Mouse (Mus musculus) cerebellum, postnatal 36 days (tissue): Measurements from ENCODE around the gene E2f1.

ENCODE experiments used
- DNase-seq, 2 experiments: peaks; one replicate each; pipeline ENCODE4 v3.0.0; 2021 to 2022; ENCODE audit warnings: mixed read lengths in 2 of 2

The E2f1 gene

DNA sequence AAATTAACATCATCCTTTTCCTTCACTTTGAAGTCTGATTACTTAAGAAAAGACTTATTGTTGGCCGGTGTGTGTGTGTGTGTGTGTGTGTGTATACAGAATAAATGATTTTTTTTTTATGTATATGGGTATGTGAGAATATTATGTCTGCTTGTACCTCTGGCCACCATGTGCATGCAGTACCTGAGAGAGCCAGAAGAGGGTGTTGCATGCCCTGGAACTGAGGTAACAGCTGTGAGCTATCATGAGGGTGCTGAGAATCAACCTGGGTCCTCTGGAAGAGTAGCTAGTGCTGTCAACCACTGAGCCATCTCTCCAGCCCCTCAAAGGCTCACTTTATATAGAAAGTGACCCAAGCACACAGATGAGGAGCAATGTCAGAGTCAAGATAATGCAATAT lies 11.7 kb upstream of the E2f1 start:
- no peak for DNase-seq

DNA sequence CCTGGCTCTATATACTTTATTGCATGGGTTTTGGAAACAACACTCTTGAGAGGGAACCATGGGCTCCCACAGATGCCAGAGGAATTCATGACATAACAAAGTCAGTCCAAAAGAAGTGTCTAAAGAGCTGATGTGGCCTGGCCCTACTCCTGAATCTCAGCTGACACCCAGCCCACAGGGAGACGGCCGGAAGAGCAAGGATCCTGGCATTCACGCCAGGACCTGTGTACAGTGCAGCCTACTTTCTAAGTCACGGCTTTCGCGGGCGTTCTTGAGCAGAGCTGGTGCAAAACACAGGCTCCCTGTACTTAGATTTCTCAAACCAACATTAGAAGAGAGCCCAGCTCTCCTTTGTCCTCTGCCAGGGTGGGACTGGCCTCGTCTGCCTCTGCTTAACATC lies 10.9 kb upstream of the E2f1 start:
- DNase-seq, result no peak

DNA sequence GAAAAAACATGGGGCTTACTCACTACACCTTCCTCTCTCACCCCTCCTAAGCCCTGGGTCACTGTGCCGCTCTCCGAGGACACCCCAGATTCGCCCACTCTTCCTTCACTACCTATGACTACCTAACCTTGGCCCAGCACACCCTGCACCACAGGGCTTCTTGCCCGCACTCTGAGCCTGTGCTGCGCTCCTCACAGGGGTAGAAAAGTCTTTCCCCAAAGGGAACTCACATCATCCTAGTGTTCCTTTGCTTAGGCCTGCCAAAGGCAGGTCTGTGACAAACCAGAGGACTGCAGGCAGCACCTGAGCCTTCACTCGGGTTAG lies 8.0 kb upstream of the E2f1 start:
- DNase-seq, result no peak

DNA sequence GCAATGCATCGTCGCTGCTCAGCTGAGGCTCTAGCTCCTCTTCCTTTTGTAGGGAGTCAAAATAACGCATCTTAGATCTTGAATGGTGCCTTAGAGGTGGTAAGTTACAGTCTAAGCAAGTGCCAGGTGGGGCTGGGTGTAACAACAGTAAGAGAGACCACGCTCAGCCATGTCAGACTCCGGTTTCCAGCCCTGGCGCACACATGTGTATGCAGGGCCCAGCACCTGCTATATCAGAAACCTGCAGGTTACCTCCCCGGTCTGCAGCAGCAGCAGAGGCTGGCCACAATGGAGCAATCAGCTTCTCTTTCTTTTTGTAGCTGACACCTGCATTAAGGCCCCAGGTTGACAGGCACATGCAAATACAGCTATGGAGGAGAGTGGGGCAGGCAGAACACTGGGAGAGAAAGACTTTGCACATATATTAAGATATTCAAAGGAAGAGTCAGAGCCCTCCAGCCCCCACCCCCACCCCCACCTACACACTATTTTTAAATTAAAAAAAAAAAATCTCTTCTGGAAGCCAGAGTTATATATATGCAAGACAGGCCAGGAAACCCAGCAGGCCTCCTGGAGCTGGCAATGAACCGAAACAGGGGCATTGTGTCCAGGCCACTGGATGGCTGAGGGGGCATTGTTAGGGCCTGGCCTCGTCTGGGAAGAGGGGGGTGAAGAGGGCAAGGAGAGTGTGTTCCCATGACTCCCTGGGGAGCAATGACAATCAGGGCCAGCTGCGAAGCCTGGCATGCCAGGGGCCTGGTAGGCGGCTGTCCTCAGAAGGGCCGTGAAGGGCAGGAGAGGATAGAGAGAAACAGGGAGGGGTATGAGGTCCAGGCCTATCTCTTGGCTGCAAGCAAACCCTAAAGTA lies 7.4 kb upstream of the E2f1 start:
- DNase-seq, result no peak

GRCm38 (mm10) chr2:154574271-154574670 lies 4.6 kb upstream of the E2f1 start:
- no peak for DNase-seq

GRCm38 (mm10) chr2:154572996-154573395 lies 3.3 kb upstream of the E2f1 start:
- no peak for DNase-seq

DNA sequence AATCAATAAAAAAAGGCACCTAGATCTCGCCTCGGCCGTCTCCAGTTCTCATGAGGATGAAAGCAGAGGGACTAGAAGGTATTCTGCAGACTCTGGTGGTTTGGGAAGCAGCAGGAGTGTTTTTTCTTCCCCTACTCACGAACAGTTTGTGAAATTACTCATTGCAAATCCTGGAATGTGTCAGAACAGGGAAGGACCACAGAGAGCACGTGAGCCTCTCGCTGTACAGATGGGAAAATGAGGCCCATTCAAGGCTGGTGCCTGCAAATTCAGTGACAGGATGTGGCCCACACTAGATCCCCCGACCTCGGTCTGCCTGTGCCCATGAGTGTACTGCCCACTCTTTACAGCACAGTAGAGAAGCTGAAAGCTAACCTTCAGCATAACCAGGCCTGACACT lies 2.3 kb upstream of the E2f1 start:
- DNase-seq, result no peak

DNA sequence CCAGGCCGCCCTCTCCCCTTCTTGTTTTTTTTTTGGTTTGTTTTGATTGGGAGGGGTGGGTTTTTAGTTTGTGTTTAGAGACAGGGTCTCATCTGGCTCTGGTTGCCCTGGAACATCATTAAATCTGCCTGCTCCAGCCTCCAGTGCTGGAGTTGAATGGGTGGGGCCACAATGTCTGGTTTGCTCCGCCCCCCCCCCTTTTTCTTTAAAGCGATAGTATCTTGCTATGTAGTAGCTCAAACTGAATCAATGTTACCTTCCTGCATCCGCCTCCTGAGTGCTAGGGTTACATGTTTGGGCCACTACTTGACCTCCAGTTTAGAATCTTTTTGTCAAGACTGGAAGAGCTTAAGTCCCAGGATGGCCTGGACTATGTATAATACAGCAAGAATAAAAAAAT lies 1.6 kb upstream of the E2f1 start:
- no peak for DNase-seq

DNA sequence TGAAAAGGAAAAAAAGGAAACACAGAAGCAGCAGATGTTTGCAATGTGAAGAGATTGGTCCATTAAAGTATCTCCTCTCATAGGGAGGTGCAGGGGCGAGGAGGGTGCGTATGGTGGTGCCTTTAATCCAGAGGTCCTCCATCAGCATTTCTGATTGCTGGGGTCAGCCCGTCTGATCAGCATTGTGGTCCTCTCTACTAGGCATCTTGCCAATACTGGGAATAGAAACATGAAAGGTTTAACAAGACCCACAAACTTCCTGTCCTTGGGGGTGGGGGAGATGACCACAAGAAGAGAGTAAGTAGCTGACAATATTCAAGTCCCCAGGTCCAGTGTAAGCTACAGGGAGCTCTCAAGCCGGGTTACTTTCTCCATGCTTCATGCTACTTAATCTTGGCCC lies 974 bp upstream of the E2f1 start:
- no peak for DNase-seq

- no peak for DNase-seq
Observed at GRCm38 (mm10) chr2:154569071-154569748, 482 bp downstream of the E2f1 start.

DNA sequence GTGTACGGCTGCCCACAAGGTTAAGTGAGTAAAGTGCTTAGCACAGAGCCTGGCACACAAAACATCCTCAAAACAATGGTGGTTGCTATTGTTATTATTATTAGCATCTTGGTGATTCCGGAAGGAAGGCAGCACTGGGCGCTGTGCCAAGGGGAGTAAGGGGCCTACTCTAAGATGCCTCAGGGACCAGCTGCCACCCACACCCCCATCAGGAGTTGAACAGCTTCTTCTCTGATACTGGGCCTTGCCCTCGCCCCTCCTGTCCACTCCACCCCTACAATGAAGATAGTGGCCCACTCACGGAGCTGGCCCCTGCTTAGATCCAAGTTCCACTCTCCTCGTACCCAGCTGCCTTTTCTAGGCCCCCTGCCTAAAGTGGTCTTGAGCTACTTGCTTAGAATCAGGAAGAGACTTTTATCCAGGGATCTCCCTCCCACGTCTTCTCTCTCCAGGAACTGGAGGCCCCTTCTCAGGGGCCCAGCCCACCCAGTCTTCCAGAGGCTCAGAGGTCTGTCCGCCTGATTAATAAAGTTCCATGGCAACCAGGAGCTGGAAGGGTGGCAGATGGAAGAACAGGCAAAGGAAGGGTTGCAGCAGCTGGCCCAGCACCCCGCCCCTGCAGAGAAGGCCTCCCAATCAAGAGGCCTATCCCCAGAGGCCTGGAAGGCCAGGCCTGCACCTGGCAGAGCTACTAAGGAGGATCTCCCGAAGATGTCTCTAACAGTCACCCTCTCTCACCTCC lies 1.2 kb downstream of the E2f1 start:
- no peak for DNase-seq

DNA sequence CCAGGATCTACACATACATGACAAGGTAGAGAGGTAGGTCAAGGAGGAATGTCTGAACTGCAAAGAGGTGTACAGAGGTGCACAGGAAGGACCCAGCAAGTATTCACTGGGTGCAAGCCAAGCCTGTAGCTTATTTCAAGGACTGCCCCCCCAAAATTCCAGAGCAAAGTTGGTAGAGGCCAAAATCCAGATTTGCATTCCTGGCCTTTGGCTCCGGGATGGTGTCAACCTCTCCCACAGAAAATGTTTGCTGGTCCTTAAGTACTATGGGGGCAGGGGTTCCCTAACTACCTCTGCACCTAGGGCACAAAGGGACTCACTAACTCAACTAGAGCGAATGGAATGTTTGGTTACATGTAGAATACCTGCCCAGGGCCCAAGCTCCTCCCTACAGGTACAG lies 1.9 kb downstream of the E2f1 start:
- DNase-seq, result no peak

GRCm38 (mm10) chr2:154566641-154567040 lies 3.1 kb downstream of the E2f1 start:
- no peak for DNase-seq

DNA sequence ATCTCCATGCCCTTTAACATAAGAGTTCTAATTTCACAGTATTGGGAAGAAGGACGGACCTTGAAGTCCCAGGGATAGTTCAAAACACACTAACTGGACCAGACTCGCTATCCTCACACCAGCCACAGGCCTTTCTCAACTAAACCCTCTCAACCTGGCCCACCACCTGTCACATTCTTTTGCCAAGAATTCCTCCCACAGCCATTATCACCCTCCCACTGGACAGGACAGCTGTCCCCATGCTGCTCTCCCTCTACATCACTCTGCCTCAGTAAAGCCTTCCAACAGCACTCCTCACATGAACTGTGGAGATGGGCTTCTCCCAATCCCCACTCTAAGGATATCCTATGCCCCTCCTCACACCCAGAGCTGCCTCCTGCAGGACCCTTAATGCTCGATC lies 4.1 kb downstream of the E2f1 start:
- peak; percentile 85 to 86 for DNase-seq

DNA sequence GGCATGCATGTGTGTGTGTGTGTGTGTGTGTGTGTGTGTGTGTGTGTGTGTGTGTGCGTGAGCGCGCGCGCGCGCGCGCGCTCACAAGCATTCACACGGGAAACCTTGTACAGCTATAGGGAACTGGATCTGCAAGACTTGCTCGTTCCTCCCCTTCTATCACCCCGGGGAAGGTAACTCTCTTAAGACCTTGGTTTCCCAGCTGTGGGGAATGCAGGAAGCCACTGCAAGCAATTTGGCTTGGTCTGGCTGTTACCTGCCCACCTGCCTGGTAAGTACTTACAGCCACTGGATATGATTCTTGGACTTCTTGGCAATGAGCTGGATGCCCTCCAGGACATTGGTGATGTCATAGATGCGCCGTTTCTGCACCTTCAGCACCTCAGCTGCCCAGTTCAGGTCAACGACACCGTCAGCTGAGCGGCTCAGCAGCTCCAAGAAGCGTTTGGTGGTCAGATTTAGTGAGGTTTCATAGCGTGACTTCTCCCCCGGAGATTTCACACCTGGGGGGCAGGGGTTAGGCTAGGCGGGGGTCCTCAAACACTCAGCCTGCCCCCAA lies 6.0 kb downstream of the E2f1 start:
- DNase-seq, result no peak

DNA sequence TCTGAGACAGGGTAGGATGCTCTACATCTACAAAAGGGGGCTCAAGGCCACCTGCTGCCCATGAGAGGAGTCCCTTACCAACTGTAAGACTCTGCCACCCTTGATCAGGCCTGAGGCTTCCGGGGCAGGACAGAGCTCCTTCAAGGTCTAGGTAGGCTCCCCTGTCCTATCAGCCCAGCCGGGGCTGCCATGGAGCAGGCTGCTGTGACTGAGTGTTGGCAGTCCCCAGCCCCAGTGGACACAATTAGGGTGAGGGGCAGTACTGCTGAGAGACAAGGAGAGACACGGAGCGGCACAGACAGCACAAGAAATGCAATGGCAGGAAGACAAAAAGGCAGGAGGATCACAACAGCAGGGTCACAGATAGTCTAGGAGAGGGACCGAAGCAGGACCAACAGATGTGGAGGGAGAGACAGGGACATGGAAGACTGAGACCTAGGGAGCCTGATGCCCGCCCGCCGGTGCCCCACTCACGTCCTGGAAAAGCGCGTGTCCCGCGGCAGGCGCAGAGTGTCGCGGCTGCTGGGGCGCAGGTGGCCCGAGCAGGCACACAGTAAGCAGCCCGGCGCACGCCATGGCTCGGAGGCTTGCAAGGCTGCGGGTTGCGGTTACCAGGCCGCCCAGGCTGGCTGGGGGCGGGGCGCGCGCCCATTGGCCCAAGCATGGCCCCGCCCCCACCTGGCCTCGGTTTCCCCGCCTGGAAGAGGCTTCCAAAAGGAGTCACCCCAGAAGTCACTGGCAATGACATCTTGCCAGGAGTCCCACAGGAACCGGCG lies 11.2 kb downstream of the E2f1 start, which contains the start of gene Necab3:
Gene Necab3, minus strand, starts transcription at position 627 of the 776 bp plus-strand sequence.
- DNase-seq, result peak; percentile 74 to 83

GRCm38 (mm10) chr2:154557184-154557832 lies 12.4 kb downstream of the E2f1 start:
- no peak for DNase-seq

DNA sequence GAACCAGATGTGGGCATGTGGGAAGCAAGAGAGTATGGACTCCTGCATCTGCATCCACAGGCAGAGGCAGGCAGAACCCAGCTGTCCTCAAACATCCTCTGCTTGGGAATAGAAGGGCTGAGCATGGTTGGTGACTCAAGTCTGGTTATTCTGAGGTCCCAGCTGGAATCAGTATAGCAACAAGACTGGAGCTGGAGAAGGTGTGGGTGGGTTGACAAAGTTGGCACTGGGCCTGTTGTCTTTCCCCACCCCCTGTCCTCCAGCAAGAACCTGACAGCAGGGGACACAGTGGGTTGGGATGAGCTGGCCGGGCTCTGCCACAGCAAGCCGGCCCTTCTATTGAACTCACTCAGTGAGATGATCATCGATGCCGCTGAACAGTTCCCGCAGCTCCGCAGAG lies 14.5 kb downstream of the E2f1 start:
- no peak for DNase-seq

GRCm38 (mm10) chr2:154552424-154552907 lies 17.2 kb downstream of the E2f1 start:
- peak; percentile 82 to 86 for DNase-seq

DNA sequence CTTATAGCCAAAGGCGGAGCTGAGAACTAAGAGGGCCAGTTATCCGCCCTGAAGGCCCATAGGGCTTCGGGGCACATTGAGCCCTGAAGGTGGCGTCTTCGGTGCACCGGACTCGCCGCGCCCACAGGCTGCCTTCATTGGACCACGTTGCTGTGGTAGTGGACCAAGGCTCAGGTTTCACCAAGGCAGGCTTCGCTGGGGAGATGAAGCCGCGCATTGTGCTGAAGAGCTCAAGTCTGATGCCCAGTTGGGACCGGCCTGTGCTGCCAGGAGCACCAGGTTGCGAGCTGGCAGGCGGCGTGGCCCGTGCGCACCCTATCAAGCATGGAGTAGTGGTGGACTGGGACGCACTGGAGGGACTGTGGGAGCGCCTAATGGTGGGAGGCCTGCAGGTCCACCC lies 17.8 kb downstream of the E2f1 start:
- DNase-seq, result peak in 1 of 2 experiments; percentile 51

GRCm38 (mm10) chr2:154551476-154551875 lies 18.2 kb downstream of the E2f1 start, which contains the start of gene Actl10:
Actl10 (plus strand) TSS chr2:154551776.
- DNase-seq, result no peak

- DNase-seq, result no peak
Observed at GRCm38 (mm10) chr2:154550937-154551336, 18.8 kb downstream of the E2f1 start.
